Mouse (Mus musculus): ENCODE measurements around the gene Prdm11. TPM values are rescaled to one million over a fixed set of nuclear protein-coding genes. Genes with fewer than 3 reads are reported as not detected.

The Prdm11 gene
- total and polyA plus RNA-seq, 2 experiments, result 0.46 to 0.73 TPM

- no peaks in the 10 kb centered on the region for H3K36me3 ChIP-seq (ENCODE audit: control insufficient read depth, insufficient read depth, low read length)
- no peak overlapping the region for H3K9ac ChIP-seq (ENCODE audit: low read depth, low read length)
- 90% methylated on average over 11 of the region's 11 CpGs for WGBS
- H3K4me3 ChIP-seq (ENCODE audit: insufficient read depth, low read depth, low read length), result no peak overlapping the region
- no peaks in the 10 kb centered on the region for H3K79me2 ChIP-seq (ENCODE audit: control insufficient read depth, insufficient read depth, low read length)
- H3K27me3 ChIP-seq (ENCODE audit: control insufficient read depth, insufficient read depth, low read length), result no peaks in the 10 kb centered on the region
- no peaks in the 10 kb centered on the region for H3K4me1 ChIP-seq (ENCODE audit: control insufficient read depth, insufficient read depth, low read length)
- no peak for DNase-seq (ENCODE audit: extremely low read depth, low read depth, low spot score)
- H3K27ac ChIP-seq (replicated peaks; ENCODE audit: insufficient read depth, low read depth, low read length), result no peak overlapping the region
- TF ChIP-seq CTCF (IDR thresholded peaks at IDR 0.05; ENCODE audit: low read depth, low read length), result no peak
- no peak for TF ChIP-seq POLR2A (IDR thresholded peaks at IDR 0.05; ENCODE audit: extremely low read depth, insufficient read depth, low read length)
These were observed 13.3 kb downstream of the Prdm11 start for GRCm38 (mm10) chr2:93032651-93033050.

GRCm38 (mm10) chr2:93032049-93032448 lies 13.9 kb downstream of the Prdm11 start:
- Histone ChIP-seq H3K79me2 (ENCODE audit: control insufficient read depth, insufficient read depth, low read length) (no peaks in the 10 kb centered on the region), H3K27me3 (ENCODE audit: control insufficient read depth, insufficient read depth, low read length) (no peaks in the 10 kb centered on the region), H3K9ac (ENCODE audit: low read depth, low read length) (no peak overlapping the region), H3K36me3 (ENCODE audit: control insufficient read depth, insufficient read depth, low read length) (no peaks in the 10 kb centered on the region), H3K27ac (replicated peaks; ENCODE audit: insufficient read depth, low read depth, low read length) (no peak overlapping the region), H3K4me1 (ENCODE audit: control insufficient read depth, insufficient read depth, low read length) (no peaks in the 10 kb centered on the region), H3K4me3 (ENCODE audit: insufficient read depth, low read depth, low read length) (no peak overlapping the region)
- DNase-seq (ENCODE audit: extremely low read depth, low read depth, low spot score), result no peak
- TF ChIP-seq POLR2A (IDR thresholded peaks at IDR 0.05; ENCODE audit: extremely low read depth, insufficient read depth, low read length), result no peak
- TF ChIP-seq CTCF (IDR thresholded peaks at IDR 0.05; ENCODE audit: low read depth, low read length), result no peak
- 87% methylated on average over 8 of the region's 8 CpGs for WGBS

GRCm38 (mm10) chr2:93031021-93031420 lies 14.9 kb downstream of the Prdm11 start:
- no peaks in the 10 kb centered on the region for H3K27me3 ChIP-seq (ENCODE audit: control insufficient read depth, insufficient read depth, low read length)
- H3K4me1 ChIP-seq (ENCODE audit: control insufficient read depth, insufficient read depth, low read length), result no peaks in the 10 kb centered on the region
- no peak overlapping the region for H3K4me3 ChIP-seq (ENCODE audit: insufficient read depth, low read depth, low read length)
- no peaks in the 10 kb centered on the region for H3K79me2 ChIP-seq (ENCODE audit: control insufficient read depth, insufficient read depth, low read length)
- DNase-seq (ENCODE audit: extremely low read depth, low read depth, low spot score), result no peak
- H3K27ac ChIP-seq (replicated peaks; ENCODE audit: insufficient read depth, low read depth, low read length), result no peak overlapping the region
- 92% methylated on average over 9 of the region's 9 CpGs for WGBS
- no peaks in the 10 kb centered on the region for H3K36me3 ChIP-seq (ENCODE audit: control insufficient read depth, insufficient read depth, low read length)
- no peak overlapping the region for H3K9ac ChIP-seq (ENCODE audit: low read depth, low read length)
- TF ChIP-seq POLR2A (IDR thresholded peaks at IDR 0.05; ENCODE audit: extremely low read depth, insufficient read depth, low read length) (no peak), CTCF (IDR thresholded peaks at IDR 0.05; ENCODE audit: low read depth, low read length) (no peak)

- H3K27me3 ChIP-seq (ENCODE audit: control insufficient read depth, insufficient read depth, low read length), result no peaks in the 10 kb centered on the region
- no peak overlapping the region for H3K4me3 ChIP-seq (ENCODE audit: insufficient read depth, low read depth, low read length)
- no peaks in the 10 kb centered on the region for H3K4me1 ChIP-seq (ENCODE audit: control insufficient read depth, insufficient read depth, low read length)
- DNase-seq (ENCODE audit: extremely low read depth, low read depth, low spot score), result no peak
- no peak overlapping the region for H3K9ac ChIP-seq (ENCODE audit: low read depth, low read length)
- no peaks in the 10 kb centered on the region for H3K36me3 ChIP-seq (ENCODE audit: control insufficient read depth, insufficient read depth, low read length)
- no peak for TF ChIP-seq CTCF (IDR thresholded peaks at IDR 0.05; ENCODE audit: low read depth, low read length)
- no peak for TF ChIP-seq POLR2A (IDR thresholded peaks at IDR 0.05; ENCODE audit: extremely low read depth, insufficient read depth, low read length)
- WGBS, result 77% methylated on average over 6 of the region's 6 CpGs
- no peaks in the 10 kb centered on the region for H3K79me2 ChIP-seq (ENCODE audit: control insufficient read depth, insufficient read depth, low read length)
- H3K27ac ChIP-seq (replicated peaks; ENCODE audit: insufficient read depth, low read depth, low read length), result no peak overlapping the region
These were observed 15.9 kb downstream of the Prdm11 start for GRCm38 (mm10) chr2:93030101-93030500.

- Histone ChIP-seq H3K27ac (replicated peaks; ENCODE audit: insufficient read depth, low read depth, low read length) (no peak overlapping the region), H3K36me3 (ENCODE audit: control insufficient read depth, insufficient read depth, low read length) (no peaks in the 10 kb centered on the region), H3K27me3 (ENCODE audit: control insufficient read depth, insufficient read depth, low read length) (no peaks in the 10 kb centered on the region), H3K9ac (ENCODE audit: low read depth, low read length) (no peak overlapping the region), H3K79me2 (ENCODE audit: control insufficient read depth, insufficient read depth, low read length) (no peaks in the 10 kb centered on the region), H3K4me1 (ENCODE audit: control insufficient read depth, insufficient read depth, low read length) (no peaks in the 10 kb centered on the region), H3K4me3 (ENCODE audit: insufficient read depth, low read depth, low read length) (no peak overlapping the region)
- WGBS, result 71% methylated on average over 14 of the region's 14 CpGs
- TF ChIP-seq CTCF (IDR thresholded peaks at IDR 0.05; ENCODE audit: low read depth, low read length) (no peak), POLR2A (IDR thresholded peaks at IDR 0.05; ENCODE audit: extremely low read depth, insufficient read depth, low read length) (no peak)
- no peak for DNase-seq (ENCODE audit: extremely low read depth, low read depth, low spot score)
These were observed 16.5 kb downstream of the Prdm11 start for GRCm38 (mm10) chr2:93029267-93030060.

GRCm38 (mm10) chr2:93028865-93029264 lies 17.1 kb downstream of the Prdm11 start:
- H3K27ac ChIP-seq (replicated peaks; ENCODE audit: insufficient read depth, low read depth, low read length), result no peak overlapping the region
- TF ChIP-seq POLR2A (IDR thresholded peaks at IDR 0.05; ENCODE audit: extremely low read depth, insufficient read depth, low read length), result no peak
- TF ChIP-seq CTCF (IDR thresholded peaks at IDR 0.05; ENCODE audit: low read depth, low read length), result no peak
- 76% methylated on average over 6 of the region's 6 CpGs for WGBS

More at GRCm38 (mm10) chr2:93028865-93029264, 17.1 kb downstream of the Prdm11 start:
- DNase-seq (ENCODE audit: extremely low read depth, low read depth, low spot score), result no peak
- Histone ChIP-seq H3K27me3 (ENCODE audit: control insufficient read depth, insufficient read depth, low read length) (no peaks in the 10 kb centered on the region), H3K4me3 (ENCODE audit: insufficient read depth, low read depth, low read length) (no peak overlapping the region), H3K4me1 (ENCODE audit: control insufficient read depth, insufficient read depth, low read length) (no peaks in the 10 kb centered on the region), H3K79me2 (ENCODE audit: control insufficient read depth, insufficient read depth, low read length) (no peaks in the 10 kb centered on the region), H3K36me3 (ENCODE audit: control insufficient read depth, insufficient read depth, low read length) (no peaks in the 10 kb centered on the region), H3K9ac (ENCODE audit: low read depth, low read length) (no peak overlapping the region)
